Mouse (Mus musculus) hindbrain, embryonic 13.5 days (tissue): Measurements from ENCODE around the gene Zfp937. TPM values are rescaled to one million over a fixed set of nuclear protein-coding genes. Genes with fewer than 3 reads are reported as not detected.
A peak's percentile ranks its signal among the peaks of the same experiment; 100 is the strongest.
"Not testable (repeated sequence)": the region's sequence is repeated elsewhere in the genome, so short reads cannot be mapped to it uniquely, and the experiment has no call there.

Experiments used
- ATAC-seq: fragments of 200-750 bp; cut with Nextera tagmentation; 2 replicates; pipeline ENCODE4 v1.8.0; 2017; ENCODE audit warnings: moderate TSS enrichment; ENCODE audit not compliant: low FRiP score
- H3K27ac ChIP-seq: fragments of 300-500 bp; sonication (generic); 2 replicates; pipeline ENCODE4 v1.5.1; 2015; ENCODE audit warnings: inconsistent platforms, mild to moderate bottlenecking, moderate library complexity
- H3K27me3 ChIP-seq: fragments of 300-500 bp; sonication (generic); 2 replicates; pipeline ENCODE4 v1.6.1; 2015; ENCODE audit warnings: mild to moderate bottlenecking, inconsistent platforms
- H3K36me3 ChIP-seq: fragments of 300-500 bp; sonication (generic); 2 replicates; pipeline ENCODE4 v1.6.1; 2015; ENCODE audit warnings: mild to moderate bottlenecking, inconsistent platforms
- H3K4me1 ChIP-seq: fragments of 300-500 bp; sonication (generic); replicated peaks from 2 replicates; pipeline ENCODE4 v1.6.1; 2015; ENCODE audit warnings: inconsistent platforms
- H3K4me2 ChIP-seq: fragments of 300-500 bp; sonication (generic); 2 replicates; pipeline ENCODE4 v1.6.1; 2015; ENCODE audit warnings: inconsistent platforms, mild to moderate bottlenecking, moderate library complexity
- H3K4me3 ChIP-seq: fragments of 300-500 bp; sonication (generic); 2 replicates; pipeline ENCODE4 v1.5.1; 2015; ENCODE audit warnings: mild to moderate bottlenecking, inconsistent platforms
- H3K9ac ChIP-seq: fragments of 300-500 bp; sonication (generic); 2 replicates; pipeline ENCODE4 v1.6.1; 2015; ENCODE audit warnings: mild to moderate bottlenecking, inconsistent platforms
- H3K9me3 ChIP-seq: fragments of 300-500 bp; sonication (generic); 2 replicates; pipeline ENCODE4 v1.6.1; 2016; ENCODE audit warnings: inconsistent platforms
- WGBS: fragments of 180-500 bp; shearing (Covaris S2); methylation state at CpG from one replicate; pipeline ENCODE4 v1.1.7; 2015; 5-methylcytosine and 5-hydroxymethylcytosine counted together
- polyA plus RNA-seq: library from polyadenylated mRNA; unstranded; fragments of >200 nt; fragmentation: Nextera tagmentation; extraction: Ambion mirVana; gene quantifications from 2 replicates; pipeline ENCODE4 v1.2.1, GENCODE M21; 2015

The Zfp937 gene
- 12.0 and 12.4 TPM in 2 replicates for polyA plus RNA-seq

- H3K36me3 ChIP-seq, H3K27me3 ChIP-seq, H3K4me1 ChIP-seq, H3K9me3 ChIP-seq: not testable (repeated sequence)
- Histone ChIP-seq H3K9ac (peak within 1 kb of the TSS; percentile 70), H3K4me2 (peak within 1 kb of the TSS; percentile 54), H3K4me3 (peak within 1 kb of the TSS; percentile 45), H3K27ac (peak within 1 kb of the TSS; percentile 52)
- 2% methylated on average over 15 of the region's 15 CpGs for WGBS
- peak; percentile 100 for ATAC-seq
These were observed at the start of gene Zfp937 for GRCm38 (mm10) chr2:150217600-150218362. Gene Zfp937, plus strand, starts transcription at chr2:150218073.

- no peak for ATAC-seq
- H3K4me2 ChIP-seq, result no peak overlapping the region
- no peak overlapping the region for H3K9ac ChIP-seq
These were observed 44.0 kb upstream of the Zfp937 start for GRCm38 (mm10) chr2:150173833-150174232.

GRCm38 (mm10) chr2:150179579-150179978, 38.3 kb upstream of the Zfp937 start, which contains the start of gene Gm10770:
Gene Gm10770, minus strand, starts transcription at chr2:150179679.
- H3K36me3 ChIP-seq, ATAC-seq, H3K9ac ChIP-seq, H3K4me2 ChIP-seq, H3K4me1 ChIP-seq, H3K27me3 ChIP-seq, H3K27ac ChIP-seq, H3K4me3 ChIP-seq: not testable (repeated sequence)
- 88% methylated on average over 4 of the region's 4 CpGs for WGBS
- H3K9me3 ChIP-seq, result peaks cover 28% of the 10 kb centered on the region

More at GRCm38 (mm10) chr2:150173833-150174232, 44.0 kb upstream of the Zfp937 start:
- no peaks in the 10 kb centered on the region for H3K27me3 ChIP-seq
- no peaks in the 10 kb centered on the region for H3K4me1 ChIP-seq
- no peak overlapping the region for H3K27ac ChIP-seq
- H3K36me3 ChIP-seq, result no peaks in the 10 kb centered on the region
- H3K9me3 ChIP-seq, result peaks cover 21% of the 10 kb centered on the region
- H3K4me3 ChIP-seq, result no peak overlapping the region

- H3K4me2 ChIP-seq, H3K27ac ChIP-seq, H3K9ac ChIP-seq, H3K4me1 ChIP-seq, H3K36me3 ChIP-seq, ATAC-seq, H3K27me3 ChIP-seq, H3K4me3 ChIP-seq: not testable (repeated sequence)
- H3K9me3 ChIP-seq, result peaks cover 22% of the 10 kb centered on the region
These were observed 36.8 kb upstream of the Zfp937 start for GRCm38 (mm10) chr2:150181046-150181445.

GRCm38 (mm10) chr2:150181570-150181999, 36.3 kb upstream of the Zfp937 start, which contains the start of gene Gm14139:
Gene Gm14139, plus strand, starts transcription at chr2:150181755.
- peaks cover 22% of the 10 kb centered on the region for H3K9me3 ChIP-seq
- not testable (repeated sequence) for H3K27ac ChIP-seq, H3K4me3 ChIP-seq, H3K4me1 ChIP-seq, H3K4me2 ChIP-seq, H3K9ac ChIP-seq, H3K27me3 ChIP-seq, H3K36me3 ChIP-seq, ATAC-seq
- WGBS, result 82% methylated on average over 7 of the region's 7 CpGs

GRCm38 (mm10) chr2:150218363-150218725, 471 bp downstream of the Zfp937 start:
- Histone ChIP-seq H3K4me2 (peak overlapping the region; percentile 54), H3K9ac (peak overlapping the region; percentile 70), H3K27ac (peak overlapping the region; percentile 52), H3K4me3 (peak overlapping the region; percentile 45)
- not testable (repeated sequence) for H3K36me3 ChIP-seq, H3K4me1 ChIP-seq, H3K27me3 ChIP-seq, H3K9me3 ChIP-seq
- 29% methylated on average over 4 of the region's 4 CpGs for WGBS
- ATAC-seq, result peak; percentile 4; the same call in 1 of the 2 replicates

- H3K4me1 ChIP-seq, H3K9ac ChIP-seq, H3K4me2 ChIP-seq, H3K4me3 ChIP-seq, H3K36me3 ChIP-seq, H3K27me3 ChIP-seq, H3K27ac ChIP-seq, ATAC-seq, H3K9me3 ChIP-seq: not testable (repeated sequence)
These were observed 5.4 kb downstream of the Zfp937 start for GRCm38 (mm10) chr2:150223263-150223662.

- Histone ChIP-seq H3K9me3 (peaks cover 37% of the 10 kb centered on the region), H3K9ac (no peak overlapping the region), H3K27me3 (no peaks in the 10 kb centered on the region), H3K4me2 (no peak overlapping the region), H3K36me3 (peaks cover 43% of the 10 kb centered on the region), H3K4me1 (no peaks in the 10 kb centered on the region), H3K4me3 (no peak overlapping the region), H3K27ac (no peak overlapping the region)
- 94% methylated on average over 2 of the region's 2 CpGs for WGBS
- ATAC-seq, result no peak
These were observed 25.3 kb downstream of the Zfp937 start for GRCm38 (mm10) chr2:150243211-150243610.

- not testable (repeated sequence) for H3K9ac ChIP-seq, ATAC-seq
These were observed 37.6 kb downstream of the Zfp937 start, which contains the start of gene Gm21994 for GRCm38 (mm10) chr2:150255491-150255890. Gene Gm21994, minus strand, starts transcription at chr2:150255591.

GRCm38 (mm10) chr2:150256861-150257260, 39.0 kb downstream of the Zfp937 start:
- WGBS, result 73% methylated on average over 2 of the region's 2 CpGs
- not testable (repeated sequence) for H3K36me3 ChIP-seq, H3K4me1 ChIP-seq, H3K27ac ChIP-seq, H3K4me3 ChIP-seq, H3K9me3 ChIP-seq, H3K27me3 ChIP-seq, ATAC-seq, H3K4me2 ChIP-seq, H3K9ac ChIP-seq

More at GRCm38 (mm10) chr2:150255491-150255890, 37.6 kb downstream of the Zfp937 start, which contains the start of gene Gm21994:
- not testable (repeated sequence) for H3K27me3 ChIP-seq, H3K27ac ChIP-seq, H3K4me1 ChIP-seq, H3K4me2 ChIP-seq, H3K9me3 ChIP-seq, H3K4me3 ChIP-seq, H3K36me3 ChIP-seq
- 60% methylated on average over 2 of the region's 2 CpGs for WGBS

- H3K9me3 ChIP-seq, H3K36me3 ChIP-seq, ATAC-seq, H3K4me3 ChIP-seq, H3K4me2 ChIP-seq, H3K27me3 ChIP-seq, H3K4me1 ChIP-seq, H3K27ac ChIP-seq, H3K9ac ChIP-seq: not testable (repeated sequence)
- 83% methylated on average over 4 of the region's 4 CpGs for WGBS
These were observed 39.4 kb downstream of the Zfp937 start, which contains the start of gene Gm14124 for GRCm38 (mm10) chr2:150257291-150257690. Gene Gm14124, plus strand, starts transcription at chr2:150257517.
